Mouse (Mus musculus): ENCODE results near the gene Sh3glb2. TPM values are rescaled to one million over a fixed set of nuclear protein-coding genes. Genes with fewer than 3 reads are reported as not detected.

The Sh3glb2 gene
- total and polyA plus RNA-seq, 2 experiments, result 23.3 to 62.0 TPM

DNA sequence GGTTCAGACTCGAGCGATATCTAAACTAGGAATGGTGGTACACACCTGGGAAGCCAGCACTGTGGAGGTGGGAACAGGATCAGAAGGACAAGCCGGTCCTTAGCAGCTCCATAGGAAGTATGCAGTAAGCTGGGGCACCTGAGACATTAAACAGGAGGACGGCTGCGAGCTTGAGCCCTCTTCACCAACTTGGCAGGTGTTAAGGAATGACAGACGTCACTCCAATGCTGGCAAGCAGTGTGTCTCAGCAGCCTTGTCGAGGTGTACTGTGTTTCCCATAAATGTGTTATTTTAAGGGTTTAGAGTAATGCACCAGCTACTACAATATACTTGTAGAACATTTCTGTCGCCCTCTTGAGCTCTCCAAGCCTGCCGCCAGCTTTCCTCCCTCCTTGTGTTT, 27.8 kb upstream of the Sh3glb2 start:
- Histone ChIP-seq H3K79me2 (ENCODE audit: control insufficient read depth, insufficient read depth, low read length) (no peaks in the 10 kb centered on the region), H3K4me3 (ENCODE audit: insufficient read depth, low read depth, low read length) (no peak overlapping the region), H3K27ac (replicated peaks; ENCODE audit: insufficient read depth, low read depth, low read length) (no peak overlapping the region), H3K9ac (ENCODE audit: low read depth, low read length) (no peak overlapping the region), H3K4me1 (ENCODE audit: control insufficient read depth, insufficient read depth, low read length) (no peaks in the 10 kb centered on the region), H3K27me3 (ENCODE audit: control insufficient read depth, insufficient read depth, low read length) (no peaks in the 10 kb centered on the region), H3K36me3 (ENCODE audit: control insufficient read depth, insufficient read depth, low read length) (peaks cover 13% of the 10 kb centered on the region)
- WGBS, result 83% methylated on average over 9 of the region's 9 CpGs
- TF ChIP-seq CTCF (IDR thresholded peaks at IDR 0.05; ENCODE audit: low read depth, low read length), result no peak
- TF ChIP-seq POLR2A (IDR thresholded peaks at IDR 0.05; ENCODE audit: extremely low read depth, insufficient read depth, low read length), result no peak
- DNase-seq (ENCODE audit: extremely low read depth, low read depth, low spot score), result peak; percentile 55

DNA sequence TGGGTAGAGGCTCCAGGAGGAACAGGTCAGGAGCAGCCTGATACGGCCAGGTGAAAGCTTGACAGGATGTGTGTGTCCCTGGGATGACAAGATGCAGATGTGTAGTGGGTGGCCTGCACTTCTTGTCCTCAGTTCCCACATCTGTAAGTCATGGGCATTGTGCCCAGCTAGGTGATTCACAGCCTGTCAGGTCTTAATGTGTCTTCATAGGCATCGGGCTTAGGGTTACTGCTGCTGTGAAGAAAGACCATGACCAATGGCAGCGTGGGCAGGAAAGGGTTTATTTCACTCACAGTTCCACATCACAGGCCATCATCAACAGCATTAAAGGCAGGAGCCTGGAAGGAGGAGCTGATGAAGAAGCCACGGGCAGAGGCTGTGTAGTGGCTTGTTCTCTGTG, 26.5 kb upstream of the Sh3glb2 start:
- no peaks in the 10 kb centered on the region for H3K27me3 ChIP-seq (ENCODE audit: control insufficient read depth, insufficient read depth, low read length)
- H3K79me2 ChIP-seq (ENCODE audit: control insufficient read depth, insufficient read depth, low read length), result no peaks in the 10 kb centered on the region
- H3K9ac ChIP-seq (ENCODE audit: low read depth, low read length), result no peak overlapping the region
- peaks cover 16% of the 10 kb centered on the region for H3K36me3 ChIP-seq (ENCODE audit: control insufficient read depth, insufficient read depth, low read length)
- no peak for DNase-seq (ENCODE audit: extremely low read depth, low read depth, low spot score)
- WGBS, result 91% methylated on average over 4 of the region's 4 CpGs
- TF ChIP-seq POLR2A (IDR thresholded peaks at IDR 0.05; ENCODE audit: extremely low read depth, insufficient read depth, low read length), result no peak
- no peak for TF ChIP-seq CTCF (IDR thresholded peaks at IDR 0.05; ENCODE audit: low read depth, low read length)
- H3K27ac ChIP-seq (replicated peaks; ENCODE audit: insufficient read depth, low read depth, low read length), result no peak overlapping the region
- H3K4me3 ChIP-seq (ENCODE audit: insufficient read depth, low read depth, low read length), result no peak overlapping the region
- no peaks in the 10 kb centered on the region for H3K4me1 ChIP-seq (ENCODE audit: control insufficient read depth, insufficient read depth, low read length)

DNA sequence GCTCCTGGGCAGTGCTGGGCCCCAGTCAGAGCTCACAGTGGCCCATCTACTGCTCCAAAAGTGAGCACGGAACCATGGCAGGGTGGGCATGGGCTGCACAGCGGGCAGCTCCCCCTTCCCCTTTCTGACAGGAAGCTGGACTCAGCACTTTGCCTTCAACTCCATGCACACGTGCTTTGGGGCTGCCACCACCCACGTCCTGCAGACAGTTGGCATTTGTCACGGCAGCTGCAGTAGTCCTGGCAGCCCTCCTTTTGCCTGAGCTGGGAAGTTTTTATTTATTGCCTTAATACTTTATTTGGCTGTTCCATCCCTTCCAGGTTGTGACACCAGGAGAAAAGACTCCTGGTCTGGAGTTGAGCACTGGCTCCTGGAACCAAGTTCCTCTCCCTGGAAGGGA, 25.7 kb upstream of the Sh3glb2 start:
- H3K9ac ChIP-seq (ENCODE audit: low read depth, low read length), result no peak overlapping the region
- H3K4me3 ChIP-seq (ENCODE audit: insufficient read depth, low read depth, low read length), result no peak overlapping the region
- TF ChIP-seq CTCF (IDR thresholded peaks at IDR 0.05; ENCODE audit: low read depth, low read length), result no peak
- peaks cover 16% of the 10 kb centered on the region for H3K36me3 ChIP-seq (ENCODE audit: control insufficient read depth, insufficient read depth, low read length)
- DNase-seq (ENCODE audit: extremely low read depth, low read depth, low spot score), result no peak
- WGBS, result 84% methylated on average over 5 of the region's 5 CpGs
- no peaks in the 10 kb centered on the region for H3K4me1 ChIP-seq (ENCODE audit: control insufficient read depth, insufficient read depth, low read length)
- no peaks in the 10 kb centered on the region for H3K27me3 ChIP-seq (ENCODE audit: control insufficient read depth, insufficient read depth, low read length)
- H3K27ac ChIP-seq (replicated peaks; ENCODE audit: insufficient read depth, low read depth, low read length), result no peak overlapping the region
- no peaks in the 10 kb centered on the region for H3K79me2 ChIP-seq (ENCODE audit: control insufficient read depth, insufficient read depth, low read length)

DNA sequence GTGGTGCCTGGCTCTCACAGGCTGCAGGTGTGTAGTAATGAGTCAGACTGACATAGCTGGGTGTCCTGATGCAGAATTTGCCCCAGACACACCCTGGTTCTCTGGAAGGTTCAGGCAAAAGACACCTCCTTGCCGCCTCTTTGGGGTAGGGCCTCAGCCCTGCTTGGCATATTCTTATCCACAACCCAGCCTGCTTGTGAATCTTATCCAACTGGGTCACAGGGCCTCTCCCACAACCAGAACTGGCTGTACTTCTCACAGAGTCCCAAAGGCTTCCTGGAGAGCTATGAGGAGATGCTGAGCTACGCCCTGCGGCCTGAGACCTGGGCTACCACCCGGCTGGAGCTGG, 22.2 kb upstream of the Sh3glb2 start:
- no peaks in the 10 kb centered on the region for H3K27me3 ChIP-seq (ENCODE audit: control insufficient read depth, insufficient read depth, low read length)
- H3K4me3 ChIP-seq (ENCODE audit: insufficient read depth, low read depth, low read length), result no peak overlapping the region
- no peak for DNase-seq (ENCODE audit: extremely low read depth, low read depth, low spot score)
- no peak for TF ChIP-seq CTCF (IDR thresholded peaks at IDR 0.05; ENCODE audit: low read depth, low read length)
- no peak for TF ChIP-seq POLR2A (IDR thresholded peaks at IDR 0.05; ENCODE audit: extremely low read depth, insufficient read depth, low read length)
- no peak overlapping the region for H3K27ac ChIP-seq (replicated peaks; ENCODE audit: insufficient read depth, low read depth, low read length)
- H3K9ac ChIP-seq (ENCODE audit: low read depth, low read length), result no peak overlapping the region
- H3K36me3 ChIP-seq (ENCODE audit: control insufficient read depth, insufficient read depth, low read length), result peaks cover 25% of the 10 kb centered on the region
- peaks cover 20% of the 10 kb centered on the region for H3K4me1 ChIP-seq (ENCODE audit: control insufficient read depth, insufficient read depth, low read length)
- WGBS, result 97% methylated on average over 4 of the region's 4 CpGs
- no peaks in the 10 kb centered on the region for H3K79me2 ChIP-seq (ENCODE audit: control insufficient read depth, insufficient read depth, low read length)

DNA sequence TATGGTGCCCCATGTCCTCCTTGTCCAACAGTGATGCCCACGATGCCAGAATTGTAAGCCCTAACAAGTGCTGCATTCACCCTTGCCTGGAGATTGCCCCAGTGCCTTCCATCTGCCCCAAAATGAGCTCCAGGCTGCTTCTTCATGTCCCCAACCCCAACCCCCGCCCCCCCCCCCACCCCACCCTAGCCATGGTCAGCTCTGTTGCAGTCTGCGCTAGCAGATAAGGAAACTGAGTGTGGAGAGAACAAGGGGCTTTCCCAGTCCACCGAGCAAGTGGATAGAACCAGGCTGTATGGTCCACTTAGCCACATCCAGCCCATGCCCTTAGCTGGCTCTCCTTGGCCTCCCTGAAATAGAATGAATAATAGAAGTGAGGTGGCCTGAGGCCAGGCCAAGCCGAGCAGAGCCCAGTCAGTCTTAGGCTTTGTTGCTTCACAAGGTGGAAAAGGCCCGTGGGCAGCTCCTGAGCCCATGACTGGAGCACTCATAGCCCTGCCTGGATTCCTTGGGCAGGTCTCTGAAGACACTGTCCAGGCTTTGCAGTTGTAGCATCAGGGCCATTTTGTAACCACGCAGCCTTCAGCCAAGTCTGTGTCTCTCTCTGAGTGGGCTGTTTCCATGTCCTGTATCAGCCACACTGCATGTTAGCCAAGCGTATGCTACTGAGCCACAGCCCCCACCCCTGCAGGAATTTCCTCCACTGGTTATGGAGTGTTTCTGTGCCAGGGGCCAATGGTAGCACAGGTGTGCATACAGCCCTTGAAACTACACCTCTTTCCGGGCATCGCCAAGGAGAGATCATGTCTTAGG, 21.6 kb upstream of the Sh3glb2 start:
- H3K27me3 ChIP-seq (ENCODE audit: control insufficient read depth, insufficient read depth, low read length), result no peaks in the 10 kb centered on the region
- H3K36me3 ChIP-seq (ENCODE audit: control insufficient read depth, insufficient read depth, low read length), result peaks cover 27% of the 10 kb centered on the region
- peaks cover 20% of the 10 kb centered on the region for H3K4me1 ChIP-seq (ENCODE audit: control insufficient read depth, insufficient read depth, low read length)
- WGBS, result 95% methylated on average over 10 of the region's 10 CpGs
- no peak overlapping the region for H3K9ac ChIP-seq (ENCODE audit: low read depth, low read length)
- no peak overlapping the region for H3K27ac ChIP-seq (replicated peaks; ENCODE audit: insufficient read depth, low read depth, low read length)
- no peak overlapping the region for H3K4me3 ChIP-seq (ENCODE audit: insufficient read depth, low read depth, low read length)
- TF ChIP-seq POLR2A (IDR thresholded peaks at IDR 0.05; ENCODE audit: extremely low read depth, insufficient read depth, low read length), result no peak
- TF ChIP-seq CTCF (IDR thresholded peaks at IDR 0.05; ENCODE audit: low read depth, low read length), result no peak
- H3K79me2 ChIP-seq (ENCODE audit: control insufficient read depth, insufficient read depth, low read length), result no peaks in the 10 kb centered on the region
- no peak for DNase-seq (ENCODE audit: extremely low read depth, low read depth, low spot score)

DNA sequence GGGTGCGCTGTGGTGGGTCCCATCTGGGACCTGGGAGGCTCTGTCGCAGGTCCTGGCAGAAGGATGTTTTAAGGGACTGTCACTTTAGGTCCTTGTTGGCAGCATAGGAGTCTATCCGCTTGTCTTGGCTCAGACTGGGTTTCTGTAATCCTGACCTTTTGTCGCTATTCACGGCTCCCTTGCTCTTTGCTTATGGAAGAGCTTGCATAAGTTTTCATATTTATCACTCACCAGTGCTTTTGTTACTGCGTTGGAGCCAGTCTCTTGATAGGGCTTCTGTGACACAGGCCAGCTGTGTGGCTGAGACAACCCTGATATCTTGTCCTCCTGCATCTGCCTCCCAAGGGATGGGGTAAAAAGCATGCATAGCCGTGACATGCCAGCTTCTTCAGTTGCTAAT, 20.2 kb upstream of the Sh3glb2 start:
- peaks cover 25% of the 10 kb centered on the region for H3K36me3 ChIP-seq (ENCODE audit: control insufficient read depth, insufficient read depth, low read length)
- DNase-seq (ENCODE audit: extremely low read depth, low read depth, low spot score), result peak; percentile 93

More for the DNA sequence above, 20.2 kb upstream of the Sh3glb2 start:
- H3K9ac ChIP-seq (ENCODE audit: low read depth, low read length), result peak overlapping the region; percentile 60
- peak overlapping the region; percentile 12; the same call in 1 of the 2 replicates for H3K4me3 ChIP-seq (ENCODE audit: insufficient read depth, low read depth, low read length)
- WGBS, result 35% methylated on average over 7 of the region's 7 CpGs
- TF ChIP-seq CTCF (IDR thresholded peaks at IDR 0.05; ENCODE audit: low read depth, low read length) (no peak), POLR2A (IDR thresholded peaks at IDR 0.05; ENCODE audit: extremely low read depth, insufficient read depth, low read length) (no peak)
- no peaks in the 10 kb centered on the region for H3K79me2 ChIP-seq (ENCODE audit: control insufficient read depth, insufficient read depth, low read length)
- H3K27me3 ChIP-seq (ENCODE audit: control insufficient read depth, insufficient read depth, low read length), result no peaks in the 10 kb centered on the region
- peak overlapping the region; percentile 90 for H3K27ac ChIP-seq (replicated peaks; ENCODE audit: insufficient read depth, low read depth, low read length)
- peaks cover 24% of the 10 kb centered on the region for H3K4me1 ChIP-seq (ENCODE audit: control insufficient read depth, insufficient read depth, low read length)
